Mouse (Mus musculus) embryonic fibroblast, embryonic 13.5 days (primary cell): ENCODE data around the gene Tpbg. TPM values are rescaled to one million over a fixed set of nuclear protein-coding genes. Genes with fewer than 3 reads are reported as not detected.

Experiments
- H3K27ac ChIP-seq: 2 replicates; pipeline ENCODE4 v1.5.1; 2012; ENCODE audit warnings: low read length, control low read depth, inconsistent platforms; ENCODE audit not compliant: insufficient read depth
- H3K4me1 ChIP-seq: 2 replicates; pipeline ENCODE4 v1.6.1; 2011; ENCODE audit warnings: low read length; ENCODE audit not compliant: control insufficient read depth, insufficient read depth
- H3K4me3 ChIP-seq: 2 replicates; pipeline ENCODE4 v1.5.1; 2011; ENCODE audit warnings: mild to moderate bottlenecking, control low read depth, low read length; ENCODE audit not compliant: insufficient read depth
- POLR2A ChIP-seq: IDR thresholded peaks from 2 replicates; pipeline ENCODE4 v1.6.1; 2011; ENCODE audit warnings: low read depth, mild to moderate bottlenecking, control low read depth, low read length, moderate library complexity
- polyA plus RNA-seq: library from polyadenylated mRNA; stranded (reverse); fragments of >200 nt; gene quantifications from 2 replicates; pipeline ENCODE4 v1.2.4, GENCODE M21; 2011; ENCODE audit warnings: low read depth; ENCODE audit not compliant: missing spikeins, insufficient read length

The Tpbg gene
- polyA plus RNA-seq, 1 experiment = 46.2 TPM

DNA sequence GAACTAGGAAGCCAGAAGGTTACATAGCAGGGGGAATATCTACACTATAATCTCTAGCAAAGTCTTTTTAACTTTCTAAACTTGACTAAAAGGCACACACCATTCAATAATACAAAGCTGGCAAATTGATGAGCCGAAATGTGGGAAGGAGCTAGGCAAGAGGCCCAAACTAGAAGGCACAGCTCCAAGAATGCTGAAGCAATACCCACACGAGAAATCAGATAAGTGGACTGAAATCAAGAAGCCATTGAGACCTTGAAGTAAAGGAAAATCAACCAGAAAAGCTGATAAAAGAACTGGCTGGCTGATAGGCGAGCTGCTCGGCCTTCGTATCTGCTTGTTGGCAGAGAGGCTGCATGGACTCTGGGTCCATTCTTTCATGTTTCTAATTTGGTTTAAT lies 51.5 kb downstream of the Tpbg start:
- TF ChIP-seq POLR2A = no peak
- no peak overlapping the region for H3K4me3 ChIP-seq
- H3K27ac ChIP-seq = no peak overlapping the region
- no peaks in the 10 kb centered on the region for H3K4me1 ChIP-seq

Other genes starting within 250 kb of the Tpbg start
- 28.8 and 38.7 TPM in 2 replicates for gene Ibtk, start 93.0 kb upstream of the Tpbg start, polyA plus RNA-seq